Mouse (Mus musculus) forebrain, postnatal 0 days (tissue): ENCODE measurements around the gene Zfp825. TPM values are rescaled to one million over a fixed set of nuclear protein-coding genes. Genes with fewer than 3 reads are reported as not detected.
"Not testable (repeated sequence)": the region's sequence is repeated elsewhere in the genome, so short reads cannot be mapped to it uniquely, and the experiment has no call there.

ENCODE experiments used
- ATAC-seq: fragments of 200-750 bp; cut with Nextera tagmentation; 2 replicates; pipeline ENCODE4 v1.8.0; 2017; ENCODE audit warnings: mild to moderate bottlenecking, moderate library complexity
- DNase-seq: peaks from one replicate; pipeline ENCODE4 v3.0.0-alpha.2; 2015
- H3K27ac ChIP-seq: fragments of 300-500 bp; sonication (generic); 2 replicates; pipeline ENCODE4 v1.5.1; 2014; ENCODE audit warnings: low read depth, mild to moderate bottlenecking, antibody characterized with exemption, low read length, moderate library complexity, mixed read lengths
- H3K27me3 ChIP-seq: fragments of 300-500 bp; sonication (generic); 2 replicates; pipeline ENCODE4 v1.6.1; 2014; ENCODE audit warnings: mild to moderate bottlenecking, low read length, mixed read lengths; ENCODE audit not compliant: insufficient read depth
- H3K36me3 ChIP-seq: fragments of 300-500 bp; sonication (generic); 2 replicates; pipeline ENCODE4 v1.6.1; 2014; ENCODE audit warnings: mild to moderate bottlenecking, moderate library complexity; ENCODE audit not compliant: insufficient read depth
- H3K4me1 ChIP-seq: fragments of 300-500 bp; sonication (generic); 2 replicates; pipeline ENCODE4 v1.6.1; 2014; ENCODE audit warnings: antibody characterized with exemption; ENCODE audit not compliant: insufficient read depth
- H3K4me2 ChIP-seq: fragments of 300-500 bp; sonication (generic); 2 replicates; pipeline ENCODE4 v1.6.1; 2014; ENCODE audit warnings: low read depth, mild to moderate bottlenecking, moderate library complexity
- H3K4me3 ChIP-seq: fragments of 300-500 bp; sonication (generic); 2 replicates; pipeline ENCODE4 v1.5.1; 2014; ENCODE audit warnings: low read depth, low read length, mixed read lengths
- H3K9ac ChIP-seq: fragments of 300-500 bp; sonication (generic); 2 replicates; pipeline ENCODE4 v1.6.1; 2014; ENCODE audit warnings: mild to moderate bottlenecking
- H3K9me3 ChIP-seq: fragments of 300-500 bp; sonication (generic); 2 replicates; pipeline ENCODE4 v1.6.1; 2016; ENCODE audit warnings: low read length
- CTCF ChIP-seq: sonication (generic); IDR thresholded peaks from 2 replicates; pipeline ENCODE4 v1.5.1; 2016; ENCODE audit warnings: antibody characterized with exemption, control low read depth, low read depth
- WGBS: fragments of 180-500 bp; shearing (Covaris S2); extraction: QIAGEN DNeasy Blood & Tissue Kit; methylation state at CpG from one replicate; pipeline ENCODE4 v1.1.7; 2014; 5-methylcytosine and 5-hydroxymethylcytosine counted together
- polyA plus RNA-seq: library from polyadenylated mRNA; unstranded; fragments of >200 nt; fragmentation: Nextera tagmentation; extraction: Ambion mirVana; gene quantifications from 2 replicates; pipeline ENCODE4 v1.2.1, GENCODE M21; 2015
- total RNA-seq: library from RNA; depleted of rRNA; stranded (reverse); fragments of >200 nt; gene quantifications from 2 replicates; pipeline ENCODE4 v1.2.3, GENCODE M21; 2014; rRNA removed

The Zfp825 gene
- total and polyA plus RNA-seq, 2 experiments from 2014 or later: 10.8 to 13.5 TPM

DNA sequence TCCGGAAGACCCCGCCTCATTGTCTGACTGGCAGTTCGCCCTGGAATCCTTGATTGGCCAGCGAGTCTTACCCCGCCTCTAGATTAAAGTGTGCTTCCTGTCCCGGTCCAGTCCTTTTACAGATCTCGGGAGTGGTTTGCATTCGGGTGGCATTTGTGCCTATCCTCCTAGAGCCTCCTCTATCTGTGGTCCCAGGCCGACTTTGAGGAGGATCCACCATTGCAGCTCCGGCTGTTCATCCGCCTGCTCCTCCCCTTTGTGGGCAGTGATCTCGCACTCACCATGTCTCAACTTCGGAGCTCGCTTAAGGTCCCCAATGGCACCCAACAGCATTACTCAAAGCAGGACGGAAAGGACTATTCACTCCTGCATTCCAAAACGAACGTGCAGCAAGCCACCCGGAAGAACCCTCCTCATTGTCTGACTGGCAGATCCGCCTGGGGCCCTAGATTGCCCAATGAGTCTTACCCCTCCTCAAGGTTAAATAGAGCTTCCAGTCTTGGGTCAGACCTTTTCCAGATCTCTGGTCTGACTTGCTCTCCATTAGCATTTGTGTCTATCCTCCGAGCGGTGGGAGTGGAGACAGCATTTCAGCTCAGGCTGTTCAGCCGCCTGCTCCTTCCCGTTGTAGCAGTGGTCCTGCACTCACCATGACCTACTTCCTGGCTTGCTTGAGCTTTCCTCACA is 30.9 kb downstream of the Zfp825 start:
- DNase-seq (peak; percentile 94), ATAC-seq (peak; percentile 99)
- peak overlapping the region; percentile 48 for H3K4me3 ChIP-seq
- no peak for TF ChIP-seq CTCF
- H3K36me3 ChIP-seq: no peaks in the 10 kb centered on the region
- peak overlapping the region; percentile 65 for H3K9ac ChIP-seq
- no peaks in the 10 kb centered on the region for H3K9me3 ChIP-seq
- no peaks in the 10 kb centered on the region for H3K4me1 ChIP-seq
- H3K4me2 ChIP-seq: peak overlapping the region; percentile 78
- H3K27ac ChIP-seq: peak overlapping the region; percentile 91
- H3K27me3 ChIP-seq: no peaks in the 10 kb centered on the region
- under 1% methylated on average over 23 of the region's 23 CpGs for WGBS

DNA sequence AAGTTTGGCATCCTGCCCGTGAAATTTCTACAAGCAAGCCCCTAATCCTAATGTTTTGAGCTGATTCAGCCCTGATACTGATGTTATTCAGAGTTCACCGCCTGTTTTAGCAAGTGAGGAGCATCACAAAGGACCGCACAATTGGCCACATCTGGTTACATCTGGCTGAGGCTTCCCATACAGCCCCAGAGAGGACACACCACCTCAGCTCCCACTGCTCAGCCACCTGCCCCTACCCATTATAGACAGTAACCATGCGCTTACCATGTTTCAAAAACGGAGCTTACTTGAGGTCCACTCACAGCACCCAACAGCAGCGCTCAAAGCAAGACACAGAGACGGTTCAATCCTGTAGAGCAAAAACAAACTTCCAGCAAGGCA is 31.5 kb downstream of the Zfp825 start:
- WGBS: 2% methylated on average over 7 of the region's 7 CpGs
- not testable (repeated sequence) for H3K36me3 ChIP-seq, DNase-seq, H3K9me3 ChIP-seq, ATAC-seq, H3K4me1 ChIP-seq, H3K27ac ChIP-seq, H3K27me3 ChIP-seq
- H3K4me2 ChIP-seq: peak overlapping the region; percentile 78
- peak overlapping the region; percentile 65; the same call in 1 of the 2 replicates for H3K9ac ChIP-seq
- peak overlapping the region; percentile 48 for H3K4me3 ChIP-seq

DNA sequence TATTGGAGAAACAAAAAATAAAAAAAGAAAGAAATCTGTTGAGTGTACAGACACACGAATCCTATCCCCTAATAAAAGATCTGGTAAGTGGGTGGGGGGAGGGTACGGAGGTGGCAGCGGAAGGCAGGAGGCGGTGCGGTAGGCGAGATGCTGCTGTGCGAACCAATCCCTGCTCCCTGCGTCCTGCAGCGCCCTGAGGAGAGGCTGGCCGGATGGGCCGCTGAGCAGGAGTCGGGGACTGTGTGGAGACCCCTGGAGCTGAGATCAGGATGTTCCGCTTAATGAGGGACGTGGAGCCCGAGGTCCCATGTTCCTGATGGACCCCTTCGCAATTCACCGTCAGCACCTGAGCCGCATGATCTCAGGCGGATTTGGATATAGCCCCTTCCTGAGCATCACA is 53.9 kb downstream of the Zfp825 start:
- Histone ChIP-seq H3K4me3 (no peak overlapping the region), H3K4me2 (no peak overlapping the region), H3K27me3 (no peaks in the 10 kb centered on the region), H3K36me3 (peaks cover 3% of the 10 kb centered on the region), H3K9me3 (peaks cover 28% of the 10 kb centered on the region), H3K27ac (no peak overlapping the region), H3K4me1 (no peaks in the 10 kb centered on the region), H3K9ac (no peak overlapping the region)
- ATAC-seq (no peak), DNase-seq (no peak)
- WGBS: 33% methylated on average over 19 of the region's 19 CpGs
- no peak for TF ChIP-seq CTCF

Other genes with a start within 250 kb of the Zfp825 start
- gene Ahrr, start 201.7 kb downstream of the Zfp825 start, total RNA-seq: 2.1 and 2.9 TPM in 2 replicates
- gene Ahrr, start 201.7 kb downstream of the Zfp825 start, polyA plus RNA-seq: 0.64 and 0.80 TPM in 2 replicates
- 97.7 and 127 TPM in 2 replicates for gene Pdcd6, start 176.4 kb downstream of the Zfp825 start, total RNA-seq
- gene Pdcd6, start 176.4 kb downstream of the Zfp825 start, polyA plus RNA-seq: 143 TPM in 2 replicates
- gene Sdha, start 143.7 kb downstream of the Zfp825 start, total RNA-seq: 91.5 and 166 TPM in 2 replicates
- 157 and 179 TPM in 2 replicates for gene Sdha, start 143.7 kb downstream of the Zfp825 start, polyA plus RNA-seq
- 22.2 and 34.2 TPM in 2 replicates for gene Ccdc127, start 143.7 kb downstream of the Zfp825 start, total RNA-seq
- gene Ccdc127, start 143.7 kb downstream of the Zfp825 start, polyA plus RNA-seq: 35.1 and 39.8 TPM in 2 replicates
- not detected in 2 replicates for gene Lrrc14b, start 130.0 kb downstream of the Zfp825 start, total RNA-seq
- not detected in 2 replicates for gene Lrrc14b, start 130.0 kb downstream of the Zfp825 start, polyA plus RNA-seq
- gene Zfp72, start 103.2 kb downstream of the Zfp825 start, total RNA-seq: 7.1 and 10.1 TPM in 2 replicates
- gene Zfp72, start 103.2 kb downstream of the Zfp825 start, polyA plus RNA-seq: 2.5 and 5.3 TPM in 2 replicates
- 68.3 and 93.6 TPM in 2 replicates for gene Ftl1-ps1, start 94.3 kb downstream of the Zfp825 start, total RNA-seq
- 92.1 and 112 TPM in 2 replicates for gene Ftl1-ps1, start 94.3 kb downstream of the Zfp825 start, polyA plus RNA-seq
- 6.0 and 6.2 TPM in 2 replicates for gene Erap1, start 145.6 kb upstream of the Zfp825 start, total RNA-seq
- gene Erap1, start 145.6 kb upstream of the Zfp825 start, polyA plus RNA-seq: 3.9 and 5.6 TPM in 2 replicates